Mouse (Mus musculus) liver, postnatal 0 days (tissue): ENCODE data around the gene Ccnd3. TPM values are rescaled to one million over a fixed set of nuclear protein-coding genes. Genes with fewer than 3 reads are reported as not detected.

Experiments
- ATAC-seq: fragments of 200-750 bp; cut with Nextera tagmentation; 2 replicates; pipeline ENCODE4 v1.8.0; 2017; ENCODE audit warnings: mild to moderate bottlenecking, moderate library complexity
- DNase-seq: peaks from one replicate; pipeline ENCODE4 v3.0.0-alpha.2; 2016
- H3K27ac ChIP-seq: fragments of 300-500 bp; sonication (generic); 2 replicates; pipeline ENCODE4 v1.5.1; 2014; ENCODE audit warnings: antibody characterized with exemption, moderate library complexity, mild to moderate bottlenecking, low read depth
- H3K27me3 ChIP-seq: fragments of 300-500 bp; sonication (generic); 2 replicates; pipeline ENCODE4 v1.6.1; 2014; ENCODE audit warnings: low read length, control low read depth, mixed read lengths; ENCODE audit not compliant: insufficient read depth
- H3K36me3 ChIP-seq: fragments of 300-500 bp; sonication (generic); replicated peaks from 2 replicates; pipeline ENCODE4 v1.6.1; 2014; ENCODE audit warnings: mild to moderate bottlenecking, control low read depth, low read length, moderate library complexity, mixed read lengths; ENCODE audit not compliant: insufficient read depth
- H3K4me1 ChIP-seq: fragments of 300-500 bp; sonication (generic); 2 replicates; pipeline ENCODE4 v1.6.1; 2014; ENCODE audit warnings: antibody characterized with exemption, mild to moderate bottlenecking, control low read depth; ENCODE audit not compliant: insufficient read depth
- H3K4me2 ChIP-seq: fragments of 300-500 bp; sonication (generic); 2 replicates; pipeline ENCODE4 v1.6.1; 2014; ENCODE audit warnings: low read depth, mild to moderate bottlenecking, low read length, moderate library complexity, mixed read lengths
- H3K4me3 ChIP-seq: fragments of 300-500 bp; sonication (generic); 2 replicates; pipeline ENCODE4 v1.5.1; 2014; ENCODE audit warnings: low read depth, low read length
- H3K9ac ChIP-seq: fragments of 300-500 bp; sonication (generic); replicated peaks from 2 replicates; pipeline ENCODE4 v1.6.1; 2014; ENCODE audit warnings: mild to moderate bottlenecking, moderate library complexity
- H3K9me3 ChIP-seq: fragments of 300-500 bp; sonication (generic); 2 replicates; pipeline ENCODE4 v1.6.1; 2016; ENCODE audit warnings: mild to moderate bottlenecking, control low read depth, low read length, mixed read lengths
- CTCF ChIP-seq: sonication (generic); IDR thresholded peaks from 2 replicates; pipeline ENCODE4 v1.5.1; 2016; ENCODE audit warnings: antibody characterized with exemption, low read depth
- EP300 ChIP-seq: IDR thresholded peaks from 2 replicates; pipeline ENCODE4 v1.6.1; 2016; ENCODE audit warnings: antibody characterized with exemption, low read depth, mild to moderate bottlenecking
- WGBS: fragments of 180-500 bp; shearing (Covaris S2); extraction: QIAGEN DNeasy Blood & Tissue Kit; methylation state at CpG from one replicate; pipeline ENCODE4 v1.1.7; 2014; ENCODE audit not compliant: insufficient replicate concordance; 5-methylcytosine and 5-hydroxymethylcytosine counted together
- polyA plus RNA-seq: library from polyadenylated mRNA; unstranded; fragments of >200 nt; fragmentation: Nextera tagmentation; extraction: Ambion mirVana; gene quantifications from 2 replicates; pipeline ENCODE4 v1.2.1, GENCODE M21; 2015

Gene Ccnd3
- polyA plus RNA-seq, 1 experiment from 2014 or later = 249 TPM

DNA sequence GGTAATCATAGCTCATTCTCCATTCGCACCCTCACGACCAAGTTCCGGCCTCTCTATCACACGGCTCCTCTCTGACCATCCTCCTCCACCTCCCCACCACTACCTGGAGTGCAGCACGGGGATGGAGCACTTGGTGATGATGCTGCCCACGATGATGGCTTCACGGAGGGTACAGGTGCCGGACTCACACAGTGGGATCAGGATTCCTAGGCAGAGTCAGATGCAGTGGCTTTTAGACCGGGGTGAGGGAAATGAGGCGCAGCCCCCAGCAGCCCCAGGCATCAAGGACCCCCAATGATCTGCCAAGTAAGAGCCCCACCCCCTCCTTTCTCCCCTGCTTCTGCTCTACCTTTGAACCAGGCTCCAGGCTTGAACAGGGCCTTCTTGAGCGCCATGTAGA is 97.4 kb downstream of the Ccnd3 start:
- ATAC-seq (no peak), DNase-seq (no peak)
- Histone ChIP-seq H3K27me3 (no peaks in the 10 kb centered on the region), H3K9me3 (no peaks in the 10 kb centered on the region), H3K4me2 (no peak overlapping the region), H3K4me1 (peaks cover 28% of the 10 kb centered on the region), H3K27ac (no peak overlapping the region), H3K9ac (no peak overlapping the region), H3K4me3 (no peak overlapping the region), H3K36me3 (peaks cover 81% of the 10 kb centered on the region)
- TF ChIP-seq CTCF (no peak), EP300 (no peak)
- 93% methylated on average over 11 of the region's 11 CpGs for WGBS

DNA sequence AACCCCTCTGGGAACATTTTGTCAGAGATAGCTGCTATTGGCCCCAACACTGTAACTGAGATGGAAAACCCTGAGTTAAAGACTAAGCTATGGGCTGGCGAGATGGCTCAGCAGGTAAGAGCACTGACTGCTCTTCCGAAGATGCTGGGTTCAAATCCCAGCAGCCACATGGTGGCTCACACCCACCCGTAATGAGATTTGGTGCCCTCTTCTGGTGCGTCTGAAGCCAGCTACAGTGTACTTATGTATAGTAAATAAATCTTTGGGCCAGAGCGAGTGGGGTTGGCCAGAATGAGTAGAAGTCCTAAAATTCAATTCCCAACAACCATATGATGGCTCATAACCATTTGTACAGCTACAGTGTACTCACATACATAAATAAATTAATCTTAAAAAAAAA is 101.4 kb downstream of the Ccnd3 start:
- Histone ChIP-seq H3K4me3 (no peak overlapping the region), H3K27ac (no peak overlapping the region), H3K4me1 (peaks cover 10% of the 10 kb centered on the region), H3K4me2 (no peak overlapping the region), H3K9me3 (no peaks in the 10 kb centered on the region), H3K27me3 (no peaks in the 10 kb centered on the region), H3K36me3 (peaks cover 55% of the 10 kb centered on the region), H3K9ac (no peak overlapping the region)
- 75% methylated on average over 5 of the region's 5 CpGs for WGBS
- peak; percentile 64 for TF ChIP-seq CTCF
- no peak for TF ChIP-seq EP300
- ATAC-seq = no peak
- DNase-seq = no peak

DNA sequence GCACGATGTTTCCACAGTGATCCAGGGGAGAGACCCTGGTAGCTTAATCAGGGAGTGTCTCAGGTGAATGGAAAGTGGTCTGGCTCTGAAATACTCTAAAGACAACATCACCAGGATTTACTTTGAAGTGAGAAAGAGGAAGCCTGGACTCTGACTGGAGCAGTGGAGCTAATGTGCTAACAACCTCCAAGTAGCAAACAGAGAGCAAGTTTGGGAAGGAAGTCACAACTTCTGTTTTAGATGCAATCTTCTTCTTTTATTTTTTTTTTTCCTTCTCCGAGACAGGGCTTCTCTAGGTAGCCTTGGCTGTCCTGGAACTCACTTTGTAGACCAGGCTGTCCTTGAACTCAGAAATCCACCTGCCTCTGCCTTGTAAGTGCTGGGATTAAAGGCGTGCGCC is 104.3 kb downstream of the Ccnd3 start:
- no peak for DNase-seq
- H3K27ac ChIP-seq = peak overlapping the region; percentile 37; the same call in 1 of the 2 replicates
- peak overlapping the region; percentile 98; the same call in 1 of the 2 replicates for H3K4me2 ChIP-seq
- 71% methylated on average over 4 of the region's 4 CpGs for WGBS
- H3K9ac ChIP-seq = no peak overlapping the region
- H3K4me1 ChIP-seq = peaks cover 21% of the 10 kb centered on the region
- no peak overlapping the region for H3K4me3 ChIP-seq
- peaks cover 36% of the 10 kb centered on the region for H3K36me3 ChIP-seq
- no peak for TF ChIP-seq CTCF
- TF ChIP-seq EP300 = no peak
- H3K9me3 ChIP-seq = no peaks in the 10 kb centered on the region
- no peak for ATAC-seq
- H3K27me3 ChIP-seq = no peaks in the 10 kb centered on the region

DNA sequence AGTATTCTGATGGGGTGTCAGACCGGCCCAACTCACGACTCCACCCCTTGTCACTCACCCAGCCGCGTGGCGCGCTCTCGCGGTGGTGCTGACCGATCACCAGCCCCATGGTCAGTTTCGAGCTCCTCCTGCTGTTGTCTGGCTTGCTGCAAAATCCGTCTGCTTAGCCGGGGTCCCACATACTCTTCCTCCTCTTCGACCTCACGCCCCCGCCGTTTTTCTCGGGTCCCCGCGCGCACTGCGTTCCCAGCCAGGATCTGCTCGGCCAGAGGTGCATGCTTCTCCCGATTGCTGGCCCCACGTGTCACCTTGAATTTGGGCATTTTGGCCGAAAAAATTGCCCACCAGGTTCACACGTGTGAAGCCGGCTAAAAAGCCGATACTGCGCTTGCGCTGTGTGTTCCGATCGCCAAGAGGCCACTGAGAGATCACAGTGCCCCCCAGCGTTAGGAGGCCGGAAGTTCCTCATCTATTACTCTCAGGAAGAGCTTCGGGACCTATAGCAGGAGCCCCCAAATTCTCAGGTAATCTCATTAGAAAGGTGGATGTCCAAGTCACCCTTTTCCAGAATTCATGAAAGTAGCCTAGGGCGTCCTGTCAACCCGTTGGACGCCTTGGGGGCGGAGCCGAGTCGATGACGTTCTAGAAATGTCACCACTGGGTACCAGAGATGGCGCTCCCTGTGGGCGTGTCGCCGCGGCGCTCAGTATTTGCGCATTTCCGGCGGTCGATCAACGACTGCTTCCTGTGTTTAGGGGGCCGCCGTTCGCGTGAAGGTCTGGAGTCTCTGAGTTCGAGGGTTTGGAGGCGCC is 106.2 kb downstream of the Ccnd3 start, which contains the start of the genes Bysl, Med20 and Gm20517:
Bysl (minus strand) TSS at position 644 of the 812 bp plus-strand sequence.
Med20 (plus strand) TSS at position 734 of the 812 bp plus-strand sequence.
Gm20517 (plus strand) TSS at position 741 of the 812 bp plus-strand sequence.
- Histone ChIP-seq H3K27me3 (no peaks in the 10 kb centered on the region), H3K9me3 (no peaks in the 10 kb centered on the region), H3K36me3 (peaks cover 28% of the 10 kb centered on the region), H3K27ac (peak within 1 kb of the TSS; percentile 88), H3K4me2 (peak within 1 kb of the TSS; percentile 98), H3K9ac (peak within 1 kb of the TSS; percentile 77), H3K4me1 (peaks cover 21% of the 10 kb centered on the region), H3K4me3 (peak within 1 kb of the TSS; percentile 79)
- DNase-seq (peak; percentile 99), ATAC-seq (peak; percentile 94)
- TF ChIP-seq EP300 = peak; percentile 52
- peak; percentile 94 for TF ChIP-seq CTCF
- under 1% methylated on average over 59 of the region's 59 CpGs for WGBS

DNA sequence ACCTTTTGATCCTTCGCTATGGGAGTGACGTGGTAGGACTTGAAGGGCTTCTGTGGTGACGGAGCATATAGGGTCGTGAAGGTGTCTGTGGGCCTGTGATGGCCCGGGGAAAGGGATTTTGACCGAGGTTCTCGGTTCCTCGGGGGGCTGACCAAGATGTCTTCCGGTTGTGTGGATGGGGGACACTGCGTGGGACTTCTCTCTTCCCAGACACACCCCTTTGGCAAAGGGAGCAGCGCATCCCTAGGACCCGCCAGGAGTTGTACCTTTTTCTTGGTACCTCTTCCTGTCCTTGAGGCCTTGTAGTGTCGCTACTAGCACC is 106.8 kb downstream of the Ccnd3 start:
- ATAC-seq (peak; percentile 5), DNase-seq (no peak)
- Histone ChIP-seq H3K4me1 (peaks cover 23% of the 10 kb centered on the region), H3K27ac (peak overlapping the region; percentile 88), H3K9ac (peak overlapping the region; percentile 77), H3K27me3 (no peaks in the 10 kb centered on the region), H3K4me2 (peak overlapping the region; percentile 98), H3K4me3 (peak overlapping the region; percentile 79), H3K9me3 (no peaks in the 10 kb centered on the region), H3K36me3 (peaks cover 32% of the 10 kb centered on the region)
- WGBS = under 1% methylated on average over 13 of the region's 13 CpGs
- TF ChIP-seq CTCF (no peak), EP300 (no peak)

DNA sequence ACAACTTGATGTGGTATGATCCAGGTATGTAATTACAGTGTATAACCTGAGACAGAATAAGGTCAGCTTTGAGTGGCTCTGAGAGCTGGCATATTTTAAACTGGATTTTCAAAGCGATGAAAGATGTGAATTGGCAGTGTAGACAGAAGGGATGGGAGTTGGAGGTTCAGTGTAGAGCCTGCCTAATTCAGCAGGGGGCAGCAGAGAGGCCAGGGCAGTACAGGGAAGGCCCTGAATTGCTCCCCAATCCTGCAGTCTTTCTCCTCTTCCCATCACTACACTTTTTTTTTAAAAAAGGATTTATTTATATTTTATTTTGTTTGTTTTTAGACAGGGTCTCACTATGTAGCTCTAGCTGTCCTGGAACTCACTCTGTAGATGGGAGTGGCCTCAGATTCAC is 109.2 kb downstream of the Ccnd3 start:
- Histone ChIP-seq H3K9me3 (no peaks in the 10 kb centered on the region), H3K4me1 (peaks cover 25% of the 10 kb centered on the region), H3K36me3 (peaks cover 33% of the 10 kb centered on the region), H3K4me3 (no peak overlapping the region), H3K4me2 (no peak overlapping the region), H3K9ac (no peak overlapping the region), H3K27me3 (no peaks in the 10 kb centered on the region), H3K27ac (no peak overlapping the region)
- TF ChIP-seq EP300 = no peak
- TF ChIP-seq CTCF = peak; percentile 85
- DNase-seq (peak; percentile 70), ATAC-seq (no peak)
- 79% methylated on average over 1 of the region's 1 CpGs for WGBS
